Mouse (Mus musculus): ENCODE measurements around the gene Csrp3. TPM values are rescaled to one million over a fixed set of nuclear protein-coding genes. Genes with fewer than 3 reads are reported as not detected.

Gene Csrp3
- total and polyA plus RNA-seq, 3 experiments: 1.7 to 2.3 TPM; not detected in 1

DNA sequence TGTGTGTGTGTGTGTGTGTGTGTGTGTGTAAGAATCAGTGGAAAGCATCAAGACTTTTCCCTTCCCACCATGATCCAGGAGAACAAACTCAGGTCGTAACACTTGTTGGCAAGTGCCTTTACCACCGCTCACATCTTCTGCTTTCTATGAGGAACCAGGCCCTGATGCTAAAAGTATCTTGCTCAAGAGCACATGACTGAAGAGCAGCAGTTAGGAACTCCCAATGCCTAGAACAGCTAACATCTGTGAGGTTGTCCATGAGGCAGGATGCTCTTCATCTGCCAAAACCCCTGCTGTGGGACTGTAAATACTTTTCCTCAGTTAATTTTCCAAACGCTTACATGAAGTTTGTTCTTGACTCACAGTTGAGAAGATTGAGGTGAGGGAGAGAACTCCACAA lies 59.5 kb downstream of the Csrp3 start:
- no peak overlapping the region for H3K9ac ChIP-seq (ENCODE audit: insufficient read depth, low read depth)
- dilution Hi-C loops (cut with MboI; ENCODE audit: extremely low pct_ligation_motif_present, extremely low pct_unique_long_range_greater_than_20kb, low sequenced_read_pairs): no loop called here
- peak overlapping the region in 1 of 3 experiments; percentile 27 for H3K4me3 ChIP-seq (replicated peaks in 1 of 3; ENCODE audit: low read depth in 2 of 3, low read length in 2 of 3, poor library complexity in 1 of 3)
- no peaks in the 10 kb centered on the region for H3K27me3 ChIP-seq (replicated peaks)
- H3K4me1 ChIP-seq (ENCODE audit: control insufficient read depth in 1 of 2, insufficient read depth in 2 of 2): peaks cover 5 to 57% of the 10 kb centered on the region in 2 experiments; a peak in 3 of 4 replicates
- TF ChIP-seq IRF4 (IDR thresholded peaks at IDR 0.05; ENCODE audit: low read depth, low read length): no peak
- TF ChIP-seq MEF2A (IDR thresholded peaks at IDR 0.05; ENCODE audit: borderline replicate concordance, low read depth, low read length): 0 out of 2 replicates have a peak, but pooled peaks have one; percentile 4
- H3K4me2 ChIP-seq (ENCODE audit: insufficient read depth, low read depth, poor library complexity, severe bottlenecking): peak overlapping the region; percentile 57; the same call in 1 of the 2 replicates
- 0 out of 2 replicates have a peak, but pooled peaks cover 3% of the 10 kb centered on the region for H3K79me2 ChIP-seq (replicated peaks; ENCODE audit: control insufficient read depth, extremely low read depth, insufficient read depth, poor library complexity, severe bottlenecking)
- no peak overlapping the region for H3K27ac ChIP-seq (ENCODE audit: insufficient read depth, low read depth)
- peaks cover 0 to 7% of the 10 kb centered on the region in 2 experiments for H3K36me3 ChIP-seq (replicated peaks in 1 of 2; ENCODE audit: control insufficient read depth in 1 of 2, insufficient read depth in 1 of 2, low read length in 1 of 2)
- in situ Hi-C loops (cut with MboI; ENCODE audit: low pct_ligation_motif_present, low pct_unique_long_range_greater_than_20kb, low sequenced_read_pairs): no loop called here
- H3K9me3 ChIP-seq (replicated peaks; ENCODE audit: low read length): no peaks in the 10 kb centered on the region
- DNase-seq (ENCODE audit: extremely low read depth): peak; percentile 37

DNA sequence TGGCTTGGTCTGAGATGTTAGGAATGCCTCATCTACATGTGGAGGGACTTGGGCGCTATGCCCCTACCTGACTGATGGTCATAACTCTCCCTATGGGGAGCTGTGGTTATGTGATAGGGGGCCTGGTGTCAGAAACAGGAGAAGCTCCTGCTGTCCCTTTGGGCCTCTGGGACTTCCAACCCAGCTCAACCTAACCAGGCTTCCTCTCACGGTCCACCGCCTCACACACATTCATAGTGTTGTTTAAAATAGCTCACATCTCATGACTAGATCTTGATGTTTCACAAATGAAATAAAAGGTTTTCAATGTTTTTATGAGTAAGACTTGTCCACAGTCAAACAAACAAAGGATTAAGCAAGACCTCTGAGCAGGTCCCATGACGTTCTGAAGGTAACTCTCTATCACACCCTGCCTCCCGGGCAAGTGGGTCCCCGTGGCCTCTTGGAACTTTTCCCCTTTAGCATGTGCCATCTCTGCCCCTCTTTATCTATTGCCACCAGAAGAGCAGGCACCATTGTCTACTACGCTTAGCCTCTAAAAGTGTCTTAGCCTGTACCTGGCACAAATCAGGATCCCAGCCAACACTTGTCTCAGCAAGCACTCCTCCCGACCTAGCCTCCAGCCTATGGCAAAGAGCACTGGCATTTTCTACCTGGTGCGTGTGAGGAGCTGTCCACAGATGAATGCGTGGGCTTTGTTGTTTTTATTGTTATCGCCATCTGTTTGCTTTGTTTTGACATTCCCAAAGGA lies 62.9 kb downstream of the Csrp3 start:
- H3K79me2 ChIP-seq (replicated peaks; ENCODE audit: control insufficient read depth, extremely low read depth, insufficient read depth, poor library complexity, severe bottlenecking): no peaks in the 10 kb centered on the region
- no peaks in the 10 kb centered on the region for H3K36me3 ChIP-seq (replicated peaks in 1 of 2; ENCODE audit: control insufficient read depth in 1 of 2, insufficient read depth in 1 of 2, low read length in 1 of 2)
- no peak overlapping the region for H3K4me2 ChIP-seq (ENCODE audit: insufficient read depth, low read depth, poor library complexity, severe bottlenecking)
- no peak overlapping the region for H3K9ac ChIP-seq (ENCODE audit: insufficient read depth, low read depth)
- in situ Hi-C loops (cut with MboI; ENCODE audit: low pct_ligation_motif_present, low pct_unique_long_range_greater_than_20kb, low sequenced_read_pairs) (no loop called here), dilution Hi-C loops (cut with MboI; ENCODE audit: extremely low pct_ligation_motif_present, extremely low pct_unique_long_range_greater_than_20kb, low sequenced_read_pairs) (no loop called here)
- TF ChIP-seq IRF4 (IDR thresholded peaks at IDR 0.05; ENCODE audit: low read depth, low read length): no peak
- TF ChIP-seq NRF1 (IDR thresholded peaks at IDR 0.05; ENCODE audit: low read depth, low read length): no peak
- TF ChIP-seq CTCF (conservative IDR thresholded peaks at IDR 0.05 in 1 of 2, IDR thresholded peaks at IDR 0.05 in 1 of 2; ENCODE audit: low read depth in 2 of 2, low read length in 2 of 2): no peak
- no peak for TF ChIP-seq MAZ (IDR thresholded peaks at IDR 0.05; ENCODE audit: low read depth, low read length)
- TF ChIP-seq HCFC1 (IDR thresholded peaks at IDR 0.05; ENCODE audit: low read depth, low read length): no peak
- TF ChIP-seq PAX5 (IDR thresholded peaks at IDR 0.05; ENCODE audit: low read length): no peak
- no peak for TF ChIP-seq POLR2A (IDR thresholded peaks at IDR 0.05; ENCODE audit: low read depth, low read length)
- TF ChIP-seq CHD1 (IDR thresholded peaks at IDR 0.05; ENCODE audit: low read depth, low read length): no peak
- no peak for TF ChIP-seq JUND (conservative IDR thresholded peaks at IDR 0.05; ENCODE audit: low read depth, low read length)
- H3K27ac ChIP-seq (ENCODE audit: insufficient read depth, low read depth): no peak overlapping the region
- H3K9me3 ChIP-seq (replicated peaks; ENCODE audit: low read length): no peaks in the 10 kb centered on the region
- no peaks in the 10 kb centered on the region for H3K27me3 ChIP-seq (replicated peaks)
- H3K4me1 ChIP-seq (ENCODE audit: control insufficient read depth in 1 of 2, insufficient read depth in 2 of 2): peaks cover 3 to 26% of the 10 kb centered on the region in 2 experiments; a peak in 3 of 4 replicates
- no peak overlapping the region for H3K4me3 ChIP-seq (replicated peaks in 1 of 3; ENCODE audit: low read depth in 2 of 3, low read length in 2 of 3, poor library complexity in 1 of 3)
- DNase-seq (ENCODE audit: extremely low read depth): no peak

DNA sequence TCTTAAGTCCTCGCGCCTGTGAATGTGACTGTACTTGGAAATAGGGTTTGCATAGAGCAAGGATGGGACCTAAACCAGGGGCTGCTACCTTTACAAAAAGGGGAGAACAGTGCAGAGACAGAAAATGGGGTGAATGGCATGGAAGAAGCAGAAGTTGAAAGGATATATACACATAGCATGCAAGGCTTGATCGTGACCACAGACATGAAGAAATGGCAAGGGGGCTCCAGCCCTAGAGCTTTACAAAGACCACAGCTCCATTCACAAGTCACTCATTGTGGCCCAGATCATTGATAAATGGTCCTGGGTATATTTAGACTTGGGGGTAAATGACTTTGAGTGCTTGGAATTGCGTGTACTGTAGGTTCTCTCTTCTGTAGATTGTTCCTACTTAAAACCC lies 65.4 kb downstream of the Csrp3 start:
- no peak for DNase-seq (ENCODE audit: extremely low read depth)
- Histone ChIP-seq H3K27ac (ENCODE audit: insufficient read depth, low read depth) (no peak overlapping the region), H3K4me1 (ENCODE audit: control insufficient read depth in 1 of 2, insufficient read depth in 2 of 2) (peaks cover 0 to 18% of the 10 kb centered on the region in 2 experiments; a peak in 2 of 4 replicates), H3K9ac (ENCODE audit: insufficient read depth, low read depth) (no peak overlapping the region), H3K9me3 (replicated peaks; ENCODE audit: low read length) (no peaks in the 10 kb centered on the region), H3K4me2 (ENCODE audit: insufficient read depth, low read depth, poor library complexity, severe bottlenecking) (no peak overlapping the region), H3K4me3 (replicated peaks in 1 of 3; ENCODE audit: low read depth in 2 of 3, low read length in 2 of 3, poor library complexity in 1 of 3) (no peak overlapping the region), H3K27me3 (replicated peaks) (no peaks in the 10 kb centered on the region), H3K79me2 (replicated peaks; ENCODE audit: control insufficient read depth, extremely low read depth, insufficient read depth, poor library complexity, severe bottlenecking) (no peaks in the 10 kb centered on the region), H3K36me3 (replicated peaks in 1 of 2; ENCODE audit: control insufficient read depth in 1 of 2, insufficient read depth in 1 of 2, low read length in 1 of 2) (no peaks in the 10 kb centered on the region)
- dilution Hi-C loops (cut with MboI; ENCODE audit: extremely low pct_ligation_motif_present, extremely low pct_unique_long_range_greater_than_20kb, low sequenced_read_pairs): no loop called here
- TF ChIP-seq SMC3 (IDR thresholded peaks at IDR 0.05; ENCODE audit: low read depth, low read length) (no peak), JUN (IDR thresholded peaks at IDR 0.05; ENCODE audit: insufficient read depth, low read depth, low read length) (no peak), CHD2 (IDR thresholded peaks at IDR 0.05; ENCODE audit: low read length) (no peak), RAD21 (IDR thresholded peaks at IDR 0.05; ENCODE audit: low read depth, low read length) (no peak), POLR2AphosphoS2 (IDR thresholded peaks at IDR 0.05; ENCODE audit: low read depth, low read length) (no peak), E2F4 (IDR thresholded peaks at IDR 0.05; ENCODE audit: insufficient replicate concordance, low read depth, low read length) (no peak), UBTF (IDR thresholded peaks at IDR 0.05; ENCODE audit: low read depth, low read length) (no peak), BHLHE40 (IDR thresholded peaks at IDR 0.05; ENCODE audit: low read depth, low read length) (no peak), MEF2A (IDR thresholded peaks at IDR 0.05; ENCODE audit: borderline replicate concordance, low read depth, low read length) (no peak), CTCF (conservative IDR thresholded peaks at IDR 0.05 in 1 of 2, IDR thresholded peaks at IDR 0.05 in 1 of 2; ENCODE audit: low read depth in 2 of 2, low read length in 2 of 2) (no peak), MXI1 (IDR thresholded peaks at IDR 0.05; ENCODE audit: low read depth, low read length) (no peak), ZMIZ1 (IDR thresholded peaks at IDR 0.05; ENCODE audit: low read depth, low read length) (no peak), MAFK (IDR thresholded peaks at IDR 0.05; ENCODE audit: insufficient replicate concordance, low read length) (no peak), MAZ (IDR thresholded peaks at IDR 0.05; ENCODE audit: low read depth, low read length) (no peak)
- in situ Hi-C loops (cut with MboI; ENCODE audit: low pct_ligation_motif_present, low pct_unique_long_range_greater_than_20kb, low sequenced_read_pairs): no loop called here

Data from CH12.LX (cell line).